Mouse (Mus musculus): Measurements from ENCODE around the gene Hlf. TPM values are rescaled to one million over a fixed set of nuclear protein-coding genes. Genes with fewer than 3 reads are reported as not detected.
A peak's percentile ranks its signal among the peaks of the same experiment; 100 is the strongest.

The Hlf gene
- polyA plus RNA-seq, 1 experiment from 2014 or later, result 1.9 TPM

- peak overlapping the region; percentile 32; the same call in 1 of the 2 replicates for H3K9ac ChIP-seq
- H3K9me3 ChIP-seq, result no peaks in the 10 kb centered on the region
- peak overlapping the region; percentile 54 for H3K4me3 ChIP-seq (replicated peaks)
- peak overlapping the region; percentile 96 for H3K4me2 ChIP-seq
- 1% methylated on average over 36 of the region's 36 CpGs for WGBS
- peaks cover 7% of the 10 kb centered on the region for H3K4me1 ChIP-seq
- ATAC-seq (ENCODE audit: insufficient read depth, low FRiP score, low read depth), result peak; percentile 37; the same call in 1 of the 2 replicates
- H3K27ac ChIP-seq, result no peak overlapping the region
- H3K27me3 ChIP-seq (replicated peaks), result peaks cover 13% of the 10 kb centered on the region
- H3K36me3 ChIP-seq, result no peaks in the 10 kb centered on the region
These were observed 1.4 kb downstream of the Hlf start for GRCm38 (mm10) chr11:90389174-90389901.

GRCm38 (mm10) chr11:90387501-90388440, 2.9 kb downstream of the Hlf start:
- 54% methylated on average over 32 of the region's 32 CpGs for WGBS
- Histone ChIP-seq H3K4me2 (peak overlapping the region; percentile 25), H3K36me3 (no peaks in the 10 kb centered on the region), H3K27ac (no peak overlapping the region), H3K27me3 (replicated peaks) (peaks cover 13% of the 10 kb centered on the region), H3K4me3 (replicated peaks) (peak overlapping the region; percentile 14; the same call in 1 of the 2 replicates), H3K9me3 (no peaks in the 10 kb centered on the region), H3K4me1 (peaks cover 7% of the 10 kb centered on the region), H3K9ac (no peak overlapping the region)
- no peak for ATAC-seq (ENCODE audit: insufficient read depth, low FRiP score, low read depth)

GRCm38 (mm10) chr11:90382005-90382611, 8.6 kb downstream of the Hlf start:
- Histone ChIP-seq H3K4me3 (replicated peaks) (no peak overlapping the region), H3K9ac (no peak overlapping the region), H3K4me1 (peaks cover 8% of the 10 kb centered on the region; the same call in 1 of the 2 replicates), H3K36me3 (no peaks in the 10 kb centered on the region), H3K9me3 (no peaks in the 10 kb centered on the region), H3K27me3 (replicated peaks) (no peaks in the 10 kb centered on the region), H3K27ac (peak overlapping the region; percentile 61), H3K4me2 (no peak overlapping the region)
- WGBS, result 18% methylated on average over 6 of the region's 6 CpGs
- peak; percentile 73 for ATAC-seq (ENCODE audit: insufficient read depth, low FRiP score, low read depth)

- no peak overlapping the region for H3K4me2 ChIP-seq
- H3K27ac ChIP-seq, result no peak overlapping the region
- H3K4me3 ChIP-seq (replicated peaks), result no peak overlapping the region
- H3K9me3 ChIP-seq, result no peaks in the 10 kb centered on the region
- H3K36me3 ChIP-seq, result no peaks in the 10 kb centered on the region
- H3K27me3 ChIP-seq (replicated peaks), result no peaks in the 10 kb centered on the region
- peaks cover 8% of the 10 kb centered on the region; the same call in 1 of the 2 replicates for H3K4me1 ChIP-seq
- no peak overlapping the region for H3K9ac ChIP-seq
- WGBS, result 50% methylated on average over 5 of the region's 5 CpGs
- ATAC-seq (ENCODE audit: insufficient read depth, low FRiP score, low read depth), result no peak
These were observed 9.6 kb downstream of the Hlf start for GRCm38 (mm10) chr11:90381113-90381512.

- Histone ChIP-seq H3K4me1 (peaks cover 8% of the 10 kb centered on the region; the same call in 1 of the 2 replicates), H3K27ac (no peak overlapping the region), H3K9me3 (no peaks in the 10 kb centered on the region), H3K27me3 (replicated peaks) (no peaks in the 10 kb centered on the region), H3K4me2 (no peak overlapping the region), H3K9ac (no peak overlapping the region), H3K4me3 (replicated peaks) (no peak overlapping the region), H3K36me3 (no peaks in the 10 kb centered on the region)
- no peak for ATAC-seq (ENCODE audit: insufficient read depth, low FRiP score, low read depth)
- 84% methylated on average over 10 of the region's 10 CpGs for WGBS
These were observed 10.5 kb downstream of the Hlf start for GRCm38 (mm10) chr11:90380131-90380685.

GRCm38 (mm10) chr11:90378008-90378407, 12.7 kb downstream of the Hlf start:
- whole genome bisulfite sequencing, result 91% methylated on average over 5 of the region's 5 CpGs
- H3K9ac ChIP-seq, result no peak overlapping the region
- H3K36me3 ChIP-seq, result no peaks in the 10 kb centered on the region
- H3K4me2 ChIP-seq, result no peak overlapping the region
- H3K4me1 ChIP-seq, result peaks cover 8% of the 10 kb centered on the region; the same call in 1 of the 2 replicates
- no peak overlapping the region for H3K4me3 ChIP-seq (replicated peaks)
- no peaks in the 10 kb centered on the region for H3K27me3 ChIP-seq (replicated peaks)
- H3K27ac ChIP-seq, result no peak overlapping the region
- no peaks in the 10 kb centered on the region for H3K9me3 ChIP-seq
- ATAC-seq (ENCODE audit: insufficient read depth, low FRiP score, low read depth), result no peak

GRCm38 (mm10) chr11:90376436-90376835, 14.3 kb downstream of the Hlf start:
- no peak for ATAC-seq (ENCODE audit: insufficient read depth, low FRiP score, low read depth)
- H3K4me2 ChIP-seq, result no peak overlapping the region
- H3K4me1 ChIP-seq, result no peaks in the 10 kb centered on the region
- H3K9me3 ChIP-seq, result no peaks in the 10 kb centered on the region
- H3K9ac ChIP-seq, result no peak overlapping the region
- H3K4me3 ChIP-seq (replicated peaks), result no peak overlapping the region
- H3K27me3 ChIP-seq (replicated peaks), result no peaks in the 10 kb centered on the region
- no peak overlapping the region for H3K27ac ChIP-seq
- H3K36me3 ChIP-seq, result no peaks in the 10 kb centered on the region
- WGBS, result 90% methylated on average over 9 of the region's 9 CpGs

- no peak for ATAC-seq (ENCODE audit: insufficient read depth, low FRiP score, low read depth)
- H3K4me2 ChIP-seq, result no peak overlapping the region
- WGBS, result 54% methylated on average over 8 of the region's 8 CpGs
These were observed 19.1 kb downstream of the Hlf start for GRCm38 (mm10) chr11:90371470-90372100.

GRCm38 (mm10) chr11:90370789-90371291, 19.9 kb downstream of the Hlf start:
- H3K27me3 ChIP-seq (replicated peaks), result no peaks in the 10 kb centered on the region
- no peak overlapping the region for H3K9ac ChIP-seq
- no peaks in the 10 kb centered on the region for H3K36me3 ChIP-seq
- WGBS, result 29% methylated on average over 11 of the region's 11 CpGs
- H3K4me1 ChIP-seq, result peaks cover 22% of the 10 kb centered on the region
- H3K27ac ChIP-seq, result 0 out of 2 replicates have a peak overlapping the region, but pooled peaks have one; percentile 94
- ATAC-seq (ENCODE audit: insufficient read depth, low FRiP score, low read depth), result no peak
- H3K9me3 ChIP-seq, result no peaks in the 10 kb centered on the region
- H3K4me3 ChIP-seq (replicated peaks), result no peak overlapping the region
- H3K4me2 ChIP-seq, result peak overlapping the region; percentile 8; the same call in 1 of the 2 replicates

More at GRCm38 (mm10) chr11:90371470-90372100, 19.1 kb downstream of the Hlf start:
- no peaks in the 10 kb centered on the region for H3K36me3 ChIP-seq
- peaks cover 19% of the 10 kb centered on the region for H3K4me1 ChIP-seq
- H3K9me3 ChIP-seq, result no peaks in the 10 kb centered on the region
- no peak overlapping the region for H3K4me3 ChIP-seq (replicated peaks)
- no peak overlapping the region for H3K9ac ChIP-seq
- no peak overlapping the region for H3K27ac ChIP-seq
- H3K27me3 ChIP-seq (replicated peaks), result no peaks in the 10 kb centered on the region

GRCm38 (mm10) chr11:90370367-90370766, 20.3 kb downstream of the Hlf start:
- H3K4me1 ChIP-seq, result peaks cover 22% of the 10 kb centered on the region
- H3K27me3 ChIP-seq (replicated peaks), result no peaks in the 10 kb centered on the region
- no peak for ATAC-seq (ENCODE audit: insufficient read depth, low FRiP score, low read depth)
- 52% methylated on average over 11 of the region's 11 CpGs for WGBS
- H3K9ac ChIP-seq, result no peak overlapping the region
- H3K9me3 ChIP-seq, result no peaks in the 10 kb centered on the region
- no peaks in the 10 kb centered on the region for H3K36me3 ChIP-seq
- no peak overlapping the region for H3K4me3 ChIP-seq (replicated peaks)
- peak overlapping the region; percentile 94 for H3K27ac ChIP-seq
- peak overlapping the region; percentile 8; the same call in 1 of the 2 replicates for H3K4me2 ChIP-seq

- Histone ChIP-seq H3K36me3 (no peaks in the 10 kb centered on the region), H3K9me3 (no peaks in the 10 kb centered on the region), H3K9ac (no peak overlapping the region), H3K27ac (peak overlapping the region; percentile 94), H3K4me1 (peaks cover 22% of the 10 kb centered on the region), H3K4me3 (replicated peaks) (no peak overlapping the region), H3K27me3 (replicated peaks) (no peaks in the 10 kb centered on the region), H3K4me2 (peak overlapping the region; percentile 38)
- WGBS, result 15% methylated on average over 8 of the region's 8 CpGs
- ATAC-seq (ENCODE audit: insufficient read depth, low FRiP score, low read depth), result peak; percentile 89
These were observed 21.1 kb downstream of the Hlf start for GRCm38 (mm10) chr11:90369605-90370004.
